Mouse (Mus musculus): ENCODE measurements around the gene Slc30a6.

DNA sequence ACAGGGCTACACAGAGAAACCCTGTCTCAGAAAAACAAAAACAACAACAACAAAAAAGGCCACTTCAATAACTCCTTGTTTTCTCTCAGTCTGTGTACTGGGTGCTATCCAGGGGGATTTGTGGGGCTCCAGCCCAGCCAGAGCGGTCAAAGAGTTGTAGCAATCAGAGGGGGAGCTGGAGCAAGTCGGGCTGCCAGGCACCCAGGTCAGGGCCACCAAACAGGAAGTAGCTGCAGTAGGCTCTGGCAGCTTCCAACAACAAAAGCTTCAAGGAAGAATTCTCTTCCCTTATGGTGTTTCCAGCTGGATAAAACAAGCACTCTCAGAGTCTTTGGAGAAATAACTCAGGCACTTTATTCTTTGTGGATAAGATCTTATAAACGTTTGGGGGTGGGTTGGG, 58.5 kb downstream of the Slc30a6 start:
- TF ChIP-seq TAL1 (IDR thresholded peaks at IDR 0.05; ENCODE audit: low read length) = no peak
- no peak for TF ChIP-seq GATA1 (IDR thresholded peaks at IDR 0.05; ENCODE audit: low read length)

Measured in erythroblast, embryonic 14.5 days (primary cell).